Mouse (Mus musculus) ovary, adult 2 months (tissue): ENCODE measurements around the gene Pglyrp1. TPM values are rescaled to one million over a fixed set of nuclear protein-coding genes. Genes with fewer than 3 reads are reported as not detected.

ENCODE experiments used
- polyA plus RNA-seq: library from polyadenylated mRNA; depleted of rRNA; stranded (reverse); fragments of >200 nt; gene quantifications from 2 replicates; pipeline ENCODE4 v1.2.3, GENCODE M21; 2012; rRNA removed

The Pglyrp1 gene
- 69.1 and 85.2 TPM in 2 replicates for polyA plus RNA-seq

DNA sequence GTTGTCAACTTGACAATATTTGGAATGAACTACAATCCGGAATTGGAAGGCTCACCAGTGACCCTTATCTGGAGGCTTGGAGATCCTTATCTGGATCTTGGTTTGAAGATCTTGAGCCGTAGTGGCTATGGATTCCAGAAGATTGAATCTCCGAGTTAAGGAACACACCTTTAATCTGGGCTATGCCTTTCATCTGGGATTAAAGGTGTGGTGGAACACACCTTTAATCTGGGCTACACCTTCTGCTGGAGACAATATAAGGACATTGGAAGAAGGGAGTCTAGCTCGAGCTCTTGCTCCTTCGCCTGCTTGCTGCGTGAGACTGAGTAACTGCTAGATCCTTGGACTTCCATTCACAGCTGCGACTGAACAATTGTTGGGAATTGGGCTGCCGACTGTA, at the start of gene Pglyrp1:
Gene Pglyrp1 (plus strand): TSS at position 301 of the 400 bp plus-strand sequence.

DNA sequence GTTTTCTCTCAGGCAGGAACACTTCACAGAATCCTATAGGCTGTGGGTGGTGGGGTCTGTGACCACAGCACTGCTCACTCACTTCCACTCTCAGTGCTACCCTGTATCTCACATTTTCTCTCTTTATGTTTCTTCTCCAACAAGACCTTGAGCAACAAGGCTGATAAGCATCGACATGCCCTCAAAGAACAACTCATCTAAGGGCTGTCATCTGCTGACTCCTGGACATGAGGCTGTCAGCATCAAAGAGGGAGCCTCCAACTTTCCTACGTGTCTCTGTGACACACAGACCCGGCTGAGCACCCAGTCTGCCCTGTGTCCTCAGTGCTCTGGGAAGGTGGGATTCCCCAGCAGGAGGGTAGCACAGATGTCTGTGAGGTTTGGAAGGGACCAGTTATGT, 49.6 kb upstream of the Pglyrp1 start, which contains the start of gene Psg17:
Gene Psg17 (minus strand): TSS at position 101 of the 400 bp plus-strand sequence.

DNA sequence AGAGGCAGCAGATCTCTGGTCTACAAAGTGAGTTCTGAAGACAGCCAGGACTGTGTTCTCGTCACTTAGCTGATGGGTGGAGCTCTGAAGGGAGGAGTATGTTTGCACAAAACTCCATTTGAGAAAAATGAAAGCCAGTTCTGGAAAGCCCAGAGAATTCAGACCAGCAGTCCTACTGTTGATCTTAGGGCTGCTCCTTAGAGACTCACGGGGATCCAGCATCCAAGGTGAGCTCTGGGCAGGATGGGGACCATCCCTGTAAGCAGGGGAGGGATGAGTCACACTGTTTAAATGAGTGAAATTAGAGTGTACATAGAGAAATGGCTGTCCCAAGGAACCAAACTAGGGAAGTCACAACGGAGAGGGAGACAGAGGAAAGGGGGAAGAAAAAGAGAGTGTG, 31.3 kb upstream of the Pglyrp1 start, which contains the start of gene Mill2:
Gene Mill2 (plus strand): TSS at position 102 of the 400 bp plus-strand sequence.

DNA sequence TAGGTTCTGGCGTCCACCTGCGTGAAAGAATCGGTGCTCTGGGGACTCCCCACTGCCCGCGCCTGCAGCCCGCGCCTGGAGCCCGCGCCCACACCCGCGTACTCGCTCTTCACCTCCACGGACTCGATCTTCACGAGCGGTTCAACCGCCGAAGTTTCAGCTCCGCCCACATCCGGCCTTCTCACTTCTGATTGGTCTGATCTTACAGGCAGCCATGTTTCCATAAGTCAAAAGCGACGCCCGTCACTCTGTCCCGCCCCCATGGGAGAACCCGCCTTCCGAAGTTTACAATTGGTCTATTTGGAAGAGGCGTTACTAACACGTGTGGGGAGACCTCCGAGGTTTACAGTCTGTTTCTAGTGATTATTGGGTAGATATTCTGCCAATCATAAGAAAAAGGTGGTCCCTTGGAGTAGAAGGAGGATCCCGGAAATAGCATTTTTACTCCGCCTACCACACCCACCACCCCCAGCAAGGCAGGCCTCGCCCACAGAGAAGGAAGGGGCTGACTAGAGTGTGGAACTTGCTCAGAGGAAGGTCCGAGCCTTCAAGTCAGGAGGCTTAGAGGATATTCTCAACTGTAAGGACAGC, 39.2 kb downstream of the Pglyrp1 start, which contains the start of gene Ccdc61:
Gene Ccdc61 (minus strand): TSS at position 175 of the 591 bp plus-strand sequence.

DNA sequence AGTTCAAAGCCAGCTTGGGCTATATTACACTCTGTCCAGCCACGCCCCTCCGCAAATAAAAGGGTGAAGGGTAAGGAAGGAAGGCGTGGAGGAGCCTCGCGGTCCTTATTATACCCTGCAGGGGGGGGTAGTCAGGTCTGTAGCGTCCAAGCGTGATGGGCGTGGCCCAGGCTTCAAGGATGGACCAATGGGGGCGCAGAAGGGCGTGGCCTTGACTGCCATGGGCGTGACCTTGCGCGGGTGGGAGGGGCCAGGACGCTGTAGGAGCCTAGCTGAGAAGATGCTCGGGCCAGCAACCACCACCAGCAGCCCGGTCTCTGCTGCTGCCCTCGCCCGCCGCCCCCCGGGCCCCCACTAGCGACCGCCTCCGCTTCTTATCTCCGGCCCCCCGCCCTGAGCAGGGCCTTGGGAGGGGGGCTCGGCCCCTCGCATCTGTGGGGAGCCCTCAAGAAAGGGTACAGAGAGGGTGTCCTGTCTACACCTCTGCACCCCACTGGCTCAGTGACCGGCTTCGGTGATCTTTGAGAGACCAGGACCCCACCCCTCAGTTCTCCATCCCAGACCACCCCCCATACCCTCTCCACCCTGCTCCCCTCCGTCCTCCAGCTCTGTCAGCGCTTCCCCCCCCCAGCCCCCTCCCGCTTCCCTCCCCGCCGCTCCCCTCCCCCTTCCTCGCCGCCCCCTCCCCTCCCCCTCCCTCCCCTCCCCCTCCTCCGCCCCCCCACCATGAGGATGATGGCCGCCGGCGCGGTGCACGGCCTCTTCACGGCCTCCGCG, 54.2 kb downstream of the Pglyrp1 start, which contains the start of gene Nova2:
Gene Nova2 (plus strand): TSS at position 727 of the 777 bp plus-strand sequence.

Other genes with a start within 250 kb of the Pglyrp1 start
- not detected in 2 replicates for gene Psg21, start 214.6 kb upstream of the Pglyrp1 start, polyA plus RNA-seq
- 0.18 and 0.20 TPM in 2 replicates for gene Psg20, start 185.1 kb upstream of the Pglyrp1 start, polyA plus RNA-seq
- not detected in 2 replicates for gene Psg22, start 153.2 kb upstream of the Pglyrp1 start, polyA plus RNA-seq
- gene Psg19, start 72.8 kb upstream of the Pglyrp1 start, polyA plus RNA-seq, result not detected in 2 replicates
- gene Psg17, start 49.7 kb upstream of the Pglyrp1 start, polyA plus RNA-seq, result 0.41 and 0.78 TPM in 2 replicates
- gene Mill2, start 31.4 kb upstream of the Pglyrp1 start, polyA plus RNA-seq, result 9.3 and 10.4 TPM in 2 replicates
- 33.0 and 34.0 TPM in 2 replicates for gene Ccdc61, start 39.1 kb downstream of the Pglyrp1 start, polyA plus RNA-seq
- gene Nova2, start 54.6 kb downstream of the Pglyrp1 start, polyA plus RNA-seq, result 1.1 and 1.2 TPM in 2 replicates
- gene Nanos2, start 116.1 kb downstream of the Pglyrp1 start, polyA plus RNA-seq, result 1.5 and 1.7 TPM in 2 replicates
- 27.5 and 29.2 TPM in 2 replicates for gene Mypop, start 119.9 kb downstream of the Pglyrp1 start, polyA plus RNA-seq
- gene Irf2bp1, start 132.7 kb downstream of the Pglyrp1 start, polyA plus RNA-seq, result 68.3 and 79.2 TPM in 2 replicates
- 2.9 and 5.5 TPM in 2 replicates for gene Foxa3, start 152.2 kb downstream of the Pglyrp1 start, polyA plus RNA-seq
- gene Sympk, start 153.0 kb downstream of the Pglyrp1 start, polyA plus RNA-seq, result 143 and 147 TPM in 2 replicates
- 0.09 TPM in 1 of 2 replicates, not detected in the other for gene Rsph6a, start 183.4 kb downstream of the Pglyrp1 start, polyA plus RNA-seq
- 169 and 185 TPM in 2 replicates for gene Dmwd, start 204.9 kb downstream of the Pglyrp1 start, polyA plus RNA-seq
- gene Dmpk, start 212.5 kb downstream of the Pglyrp1 start, polyA plus RNA-seq, result 478 and 584 TPM in 2 replicates
- 117 and 130 TPM in 2 replicates for gene Six5, start 223.3 kb downstream of the Pglyrp1 start, polyA plus RNA-seq
- gene Gm4969, start 247.0 kb downstream of the Pglyrp1 start, polyA plus RNA-seq, result 0.26 and 0.76 TPM in 2 replicates
- gene Fbxo46, start 248.5 kb downstream of the Pglyrp1 start, polyA plus RNA-seq, result 16.2 and 18.5 TPM in 2 replicates